Mouse (Mus musculus): ENCODE data around the gene Ankrd11.
"Not testable (repeated sequence)": the region's sequence is repeated elsewhere in the genome, so short reads cannot be mapped to it uniquely, and the experiment has no call there.

The Ankrd11 gene

GRCm38 (mm10) chr8:123040110-123040650, 1.9 kb downstream of the Ankrd11 start:
- DNase-seq (ENCODE audit: low spot score), result no peak

GRCm38 (mm10) chr8:123039376-123040109, 2.5 kb downstream of the Ankrd11 start:
- DNase-seq (ENCODE audit: low spot score), result no peak

DNA sequence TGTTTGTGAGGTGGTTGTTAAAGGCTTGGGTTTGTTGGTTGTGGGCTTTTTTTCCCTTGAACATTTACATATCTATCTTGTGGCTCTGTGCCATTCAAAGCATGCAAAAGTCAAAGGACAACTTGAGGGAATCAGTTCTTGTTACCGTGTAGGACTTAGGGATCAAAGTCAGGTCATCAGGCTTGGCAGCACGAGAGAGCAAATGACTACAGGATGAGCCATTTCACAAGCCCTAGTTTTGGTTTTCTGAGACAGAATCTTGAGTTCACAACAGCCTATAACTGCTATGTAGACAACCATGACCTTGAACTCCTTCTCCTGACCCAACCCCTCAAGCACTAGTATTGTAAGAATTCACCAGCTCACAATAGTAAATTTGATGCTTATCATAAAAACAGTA, 3.7 kb downstream of the Ankrd11 start:
- DNase-seq (ENCODE audit: low spot score), result no peak

GRCm38 (mm10) chr8:123037487-123037886, 4.6 kb downstream of the Ankrd11 start:
- no peak for DNase-seq (ENCODE audit: low spot score)

DNA sequence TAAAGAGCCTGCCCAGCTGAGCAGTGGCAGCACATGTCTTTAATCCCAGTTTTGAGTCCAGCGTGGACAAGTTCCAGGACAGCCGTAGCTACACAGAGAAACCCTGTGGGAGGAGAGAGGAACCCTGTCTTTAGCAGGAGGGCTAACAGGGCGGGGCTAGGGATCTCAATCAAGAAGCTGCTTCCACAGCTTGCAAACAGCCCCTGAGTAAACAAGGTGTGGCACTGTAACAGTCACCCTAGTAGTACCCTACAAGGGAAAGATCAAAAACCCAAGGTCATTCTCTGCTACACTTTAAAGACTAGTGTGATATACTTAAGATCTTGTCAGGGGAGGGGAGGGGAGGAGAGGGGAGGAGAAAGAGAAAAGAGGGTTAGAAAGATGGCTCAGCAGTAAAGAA, 5.1 kb downstream of the Ankrd11 start:
- DNase-seq (ENCODE audit: low spot score), result peak; percentile 69

DNA sequence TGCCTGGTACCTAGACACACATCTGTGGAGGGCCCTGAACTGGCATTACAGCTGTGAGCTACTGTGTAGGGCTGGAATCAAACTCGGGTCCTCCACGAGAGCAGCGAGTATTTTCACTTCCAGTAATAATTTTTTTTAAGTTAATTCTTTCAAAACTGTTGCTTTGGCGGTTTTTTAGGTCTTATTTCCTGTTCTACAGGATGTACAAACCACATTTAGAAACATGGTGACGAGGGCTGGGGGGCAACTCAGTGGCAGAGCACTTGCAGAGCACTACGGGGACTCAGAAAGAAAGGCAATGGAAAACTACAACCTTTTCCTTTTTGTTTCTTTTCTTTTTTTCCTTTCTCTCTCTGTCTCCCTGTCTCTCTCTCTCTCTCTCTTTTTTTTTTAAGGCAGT, 7.9 kb downstream of the Ankrd11 start:
- peak; percentile 89 for DNase-seq (ENCODE audit: low spot score)

DNA sequence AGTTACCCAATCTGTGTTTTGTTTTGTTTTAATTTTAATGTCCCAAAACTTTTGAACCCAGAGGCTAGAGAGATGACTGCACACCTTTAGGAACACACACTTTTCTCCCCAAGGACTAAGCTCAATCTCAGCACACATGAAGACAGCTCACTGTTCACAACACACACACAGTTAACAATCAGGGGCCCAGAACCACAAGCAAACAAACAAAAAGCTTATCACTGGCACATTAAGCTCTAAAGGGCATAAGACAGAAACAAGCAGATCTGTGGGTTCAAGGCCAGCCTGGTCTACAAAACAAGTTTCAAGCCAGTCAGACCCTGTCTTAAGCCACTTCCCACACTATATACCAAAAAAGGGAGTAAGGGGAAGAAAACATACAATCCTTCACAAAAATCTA, 8.6 kb downstream of the Ankrd11 start:
- DNase-seq (ENCODE audit: low spot score), result no peak

GRCm38 (mm10) chr8:123032730-123033129, 9.3 kb downstream of the Ankrd11 start:
- peak; percentile 76 for DNase-seq (ENCODE audit: low spot score)

DNA sequence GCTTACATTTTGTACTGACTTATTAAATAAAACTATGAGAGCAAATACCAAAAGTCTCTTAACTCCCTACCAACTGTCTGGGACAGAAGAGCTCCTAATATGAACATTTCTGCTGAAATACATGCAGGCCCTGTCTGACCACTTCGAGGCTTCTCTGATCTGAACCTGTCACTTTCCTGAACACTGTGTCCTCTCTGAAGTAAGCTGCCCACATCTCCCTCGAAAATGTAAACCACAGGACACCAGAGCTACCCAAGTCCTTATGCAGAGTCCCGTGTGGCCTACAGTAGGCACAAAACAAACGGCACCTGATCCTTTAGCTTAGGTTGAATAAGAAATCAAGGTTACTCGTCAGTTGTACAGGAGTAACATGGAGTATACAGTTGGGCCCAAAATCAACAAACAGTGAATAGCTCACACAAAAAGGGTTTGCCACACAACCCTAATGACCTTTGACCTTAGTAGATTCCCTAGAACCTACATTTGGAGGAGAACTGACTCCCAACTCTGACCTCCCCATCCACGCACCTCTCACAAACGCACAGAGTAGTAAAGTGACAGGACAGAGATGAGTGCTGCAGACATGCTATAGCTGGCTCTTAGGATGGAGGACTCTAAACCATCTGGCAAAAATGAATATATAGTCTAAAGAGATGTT, 10.6 kb downstream of the Ankrd11 start:
- no peak for DNase-seq (ENCODE audit: low spot score)

- DNase-seq (ENCODE audit: low spot score), result not testable (repeated sequence)
Observed at GRCm38 (mm10) chr8:123030091-123030490, 12.0 kb downstream of the Ankrd11 start.

- no peak for DNase-seq (ENCODE audit: low spot score)
Observed at GRCm38 (mm10) chr8:123027786-123028185, 14.3 kb downstream of the Ankrd11 start.

GRCm38 (mm10) chr8:123025951-123026351, 16.1 kb downstream of the Ankrd11 start:
- DNase-seq (ENCODE audit: low spot score), result peak; percentile 71

DNA sequence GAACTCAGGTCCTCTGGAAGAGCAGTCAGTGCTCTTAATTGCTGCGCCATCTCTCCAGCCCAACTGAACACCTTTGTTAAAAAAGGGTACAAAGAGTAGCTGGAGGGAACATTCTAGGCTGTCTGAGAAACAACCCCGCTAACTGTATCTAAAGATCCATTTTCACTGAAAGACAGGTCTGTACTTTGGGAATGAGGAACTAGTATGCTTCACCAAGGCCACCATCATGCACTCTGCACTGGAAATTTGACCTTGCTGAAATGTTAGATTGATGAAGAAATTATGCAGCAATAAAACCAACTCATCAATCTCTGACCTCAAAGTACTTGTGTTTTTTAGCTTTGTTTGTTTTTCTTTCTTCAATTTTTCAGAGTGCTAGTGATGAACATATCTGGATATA, 17.9 kb downstream of the Ankrd11 start:
- no peak for DNase-seq (ENCODE audit: low spot score)

DNA sequence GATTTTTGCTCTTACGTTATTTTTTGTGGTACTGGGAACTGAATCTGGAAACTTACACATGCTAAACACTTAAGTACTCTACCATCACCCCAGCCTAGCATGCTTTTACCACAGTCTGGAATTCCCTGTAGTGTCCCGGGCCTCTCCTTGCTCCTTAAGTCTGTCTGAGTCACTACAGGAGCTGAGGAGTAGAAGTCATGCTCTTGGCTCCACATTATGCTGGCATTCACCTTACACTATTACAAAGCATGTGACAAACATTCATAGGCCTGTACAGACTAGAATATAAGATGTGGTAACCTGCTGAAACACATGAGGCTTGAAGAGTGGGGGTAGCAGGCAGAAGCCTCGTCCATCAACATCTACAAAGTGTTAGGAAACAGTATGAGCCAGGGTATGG, 19.4 kb downstream of the Ankrd11 start:
- DNase-seq (ENCODE audit: low spot score), result no peak

DNA sequence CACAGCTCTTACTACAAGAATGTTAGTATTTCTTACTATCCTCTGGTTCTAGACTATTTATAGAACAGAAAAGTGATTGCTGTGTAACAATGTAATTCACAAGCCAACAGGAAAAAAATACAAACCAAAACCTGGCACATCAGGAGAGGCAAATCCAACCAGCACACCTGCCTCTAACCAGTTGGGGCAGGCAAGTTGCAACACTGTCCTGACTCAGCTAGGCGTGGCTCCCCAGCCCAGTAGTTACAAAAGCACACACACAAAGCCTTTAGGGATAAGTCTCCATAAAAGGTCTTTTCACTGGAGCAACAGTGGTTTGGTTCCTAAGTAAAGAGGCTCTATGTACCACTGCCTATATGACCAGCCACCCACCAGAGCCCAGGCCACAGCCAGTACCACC, 20.8 kb downstream of the Ankrd11 start:
- no peak for DNase-seq (ENCODE audit: low spot score)

GRCm38 (mm10) chr8:123020859-123021258, 21.2 kb downstream of the Ankrd11 start:
- no peak for DNase-seq (ENCODE audit: low spot score)

DNA sequence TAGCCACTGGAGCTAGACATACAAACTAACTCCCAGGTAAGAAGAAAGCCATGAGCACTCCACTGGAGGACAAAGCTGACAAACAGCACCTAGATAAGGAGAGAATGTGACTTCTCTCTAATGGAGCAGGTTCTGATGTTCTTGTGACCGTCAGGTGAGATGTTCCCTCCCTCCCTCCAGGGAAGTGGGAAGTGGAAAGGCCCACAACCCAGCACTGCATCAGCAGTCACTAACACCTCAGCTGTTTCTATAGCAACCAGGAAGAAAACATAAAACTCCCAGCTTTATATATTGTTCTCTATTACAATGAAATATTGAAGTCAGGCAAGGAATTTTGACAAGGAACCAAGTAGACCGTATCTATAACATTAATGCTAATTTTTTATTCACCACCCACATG, 22.0 kb downstream of the Ankrd11 start:
- DNase-seq (ENCODE audit: low spot score), result no peak

DNA sequence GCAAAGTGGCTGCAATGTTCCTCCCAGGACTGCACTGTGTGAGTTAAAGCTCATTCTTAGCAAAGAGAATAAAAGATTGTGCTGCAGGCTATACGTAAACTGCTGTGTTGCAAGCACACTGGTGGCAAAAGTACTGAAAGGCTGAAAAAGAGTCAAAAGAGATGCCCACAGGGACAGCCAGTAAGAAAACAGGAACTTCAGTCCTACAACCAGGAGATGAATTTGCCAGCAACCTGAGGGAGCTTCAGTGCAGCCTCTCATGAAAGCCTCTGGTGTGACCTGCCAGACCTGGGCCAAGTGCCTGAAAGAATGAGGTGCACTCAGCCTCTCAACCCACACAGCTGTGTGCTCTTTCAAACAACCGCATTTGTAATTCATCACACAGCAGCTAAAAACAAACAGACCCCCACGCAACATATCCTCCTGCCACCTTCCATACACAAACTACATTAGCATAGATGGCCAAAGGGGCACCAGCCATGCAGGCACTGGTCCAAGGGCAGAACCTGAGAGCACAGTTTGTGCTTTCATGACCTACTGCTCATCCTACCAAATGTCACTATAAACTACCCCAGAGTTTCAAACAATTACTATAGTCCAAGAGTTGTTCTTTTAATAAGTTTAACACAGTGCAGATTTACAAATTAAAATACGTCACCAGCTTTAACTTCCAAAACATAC, 23.5 kb downstream of the Ankrd11 start:
- no peak for DNase-seq (ENCODE audit: low spot score)

- no peak for DNase-seq (ENCODE audit: low spot score)
Observed at GRCm38 (mm10) chr8:123017143-123017542, 24.9 kb downstream of the Ankrd11 start.

DNA sequence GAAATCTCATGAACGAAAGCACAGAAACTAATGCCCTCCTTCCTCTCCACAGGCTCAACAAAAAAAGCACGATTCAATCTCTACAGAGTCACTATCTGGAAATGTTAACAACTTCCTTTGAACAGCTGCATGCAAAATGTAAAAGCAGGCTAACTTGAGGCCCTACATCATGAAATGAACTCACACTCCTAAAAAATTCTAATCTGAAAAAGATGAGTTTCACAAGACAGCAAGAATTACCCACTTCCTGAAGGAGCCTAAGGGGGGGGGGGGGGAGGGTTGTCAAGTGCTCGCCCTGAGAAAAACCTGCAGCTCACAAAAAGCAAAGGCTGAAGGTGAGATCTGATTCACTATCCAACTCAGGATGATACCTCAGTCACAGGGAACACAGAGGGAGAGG, 27.0 kb downstream of the Ankrd11 start:
- DNase-seq (ENCODE audit: low spot score), result no peak

GRCm38 (mm10) chr8:123014429-123014828, 27.6 kb downstream of the Ankrd11 start:
- DNase-seq (ENCODE audit: low spot score), result no peak

GRCm38 (mm10) chr8:123011321-123011720, 30.8 kb downstream of the Ankrd11 start:
- DNase-seq (ENCODE audit: low spot score), result no peak

DNA sequence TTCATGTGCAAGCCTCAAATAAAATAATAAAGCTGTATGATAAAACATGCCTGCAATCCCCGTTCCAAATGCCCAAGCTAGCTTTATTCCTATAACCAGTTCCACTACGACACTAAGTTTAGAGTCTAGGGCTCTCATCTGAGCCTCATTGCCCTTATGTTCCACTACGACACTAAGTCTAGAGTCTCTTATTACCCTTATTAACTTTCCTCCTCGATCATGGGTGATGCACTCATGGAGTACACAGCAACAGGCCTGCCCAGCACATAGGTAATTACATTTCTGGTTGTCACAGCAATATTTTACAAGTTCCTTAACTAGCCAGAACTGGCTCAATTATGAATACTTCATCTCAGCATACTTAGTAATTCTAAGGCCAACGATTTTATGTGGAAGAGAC, 36.3 kb downstream of the Ankrd11 start:
- DNase-seq (ENCODE audit: low spot score), result no peak

Data from T-cell, adult 2 months (primary cell).